Mouse (Mus musculus) bone marrow macrophage, adult 2 months (primary cell): ENCODE measurements at regions not wholly inside any gene's neighbourhood (a gene's known extent, or its start where the extent isn't known, plus 50 kb on each side); places are given as distances from the start of the nearest gene placed in this dataset.

ENCODE experiments used
- CTCF ChIP-seq: IDR thresholded peaks from 2 replicates; pipeline ENCODE4 v1.5.1; 2012; ENCODE audit warnings: low read depth, mild to moderate bottlenecking, low read length, moderate library complexity
- POLR2A ChIP-seq: IDR thresholded peaks from 2 replicates; pipeline ENCODE4 v1.6.1; 2012; ENCODE audit warnings: mild to moderate bottlenecking, low read depth, low read length, borderline replicate concordance

DNA sequence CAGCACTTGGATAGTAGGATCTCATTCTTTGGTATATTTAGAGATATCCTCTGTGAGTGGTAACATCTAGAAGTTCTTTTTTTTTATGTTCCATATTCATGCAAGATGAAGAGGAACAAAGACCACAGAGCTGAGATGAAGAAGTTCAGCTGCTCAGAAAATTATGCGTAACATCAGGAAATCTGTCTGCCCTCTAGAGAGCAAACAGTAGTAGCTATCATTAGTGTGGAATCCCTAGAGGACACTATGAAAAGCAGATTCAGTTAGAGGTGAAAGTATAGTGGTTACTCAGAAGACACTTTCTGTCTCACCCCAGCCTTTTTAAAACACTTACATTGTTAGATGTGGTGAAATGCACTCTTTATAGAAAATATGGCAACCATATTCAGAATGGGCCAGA, 1214.9 kb upstream of the Tacstd2 start:
- TF ChIP-seq POLR2A (no peak), CTCF (no peak)
